Mouse (Mus musculus): Measurements from ENCODE around the gene Apeh. TPM values are rescaled to one million over a fixed set of nuclear protein-coding genes. Genes with fewer than 3 reads are reported as not detected.

The Apeh gene
- polyA plus RNA-seq, 1 experiment from 2014 or later, result 35.4 TPM

GRCm38 (mm10) chr9:108048566-108048955 lies 45.8 kb downstream of the Apeh start:
- peak overlapping the region; percentile 74 for H3K4me2 ChIP-seq (replicated peaks; ENCODE audit: low read depth)
- under 1% methylated on average over 18 of the region's 19 CpGs for WGBS
- ATAC-seq (ENCODE audit: low FRiP score, low TSS enrichment) (peak; percentile 11; the same call in 1 of the 2 replicates), DNase-seq (ENCODE audit: low spot score) (no peak)
- no peaks in the 10 kb centered on the region for H3K9me3 ChIP-seq (ENCODE audit: control insufficient read depth, low read length)
- H3K27me3 ChIP-seq (ENCODE audit: control insufficient read depth, insufficient read depth, low read length), result no peaks in the 10 kb centered on the region
- TF ChIP-seq EP300 (optimal IDR thresholded peaks at IDR 0.05), result no peak
- H3K4me1 ChIP-seq (replicated peaks; ENCODE audit: control insufficient read depth, insufficient read depth), result 0 out of 2 replicates have a peak, but pooled peaks cover 4% of the 10 kb centered on the region
- H3K27ac ChIP-seq (replicated peaks), result peak overlapping the region; percentile 83
- peak overlapping the region; percentile 50 for H3K9ac ChIP-seq (ENCODE audit: low read length)
- H3K36me3 ChIP-seq (ENCODE audit: control insufficient read depth, insufficient read depth, low read length), result peaks cover 25% of the 10 kb centered on the region
- peak overlapping the region; percentile 79 for H3K4me3 ChIP-seq (ENCODE audit: low read depth, low read length)

DNA sequence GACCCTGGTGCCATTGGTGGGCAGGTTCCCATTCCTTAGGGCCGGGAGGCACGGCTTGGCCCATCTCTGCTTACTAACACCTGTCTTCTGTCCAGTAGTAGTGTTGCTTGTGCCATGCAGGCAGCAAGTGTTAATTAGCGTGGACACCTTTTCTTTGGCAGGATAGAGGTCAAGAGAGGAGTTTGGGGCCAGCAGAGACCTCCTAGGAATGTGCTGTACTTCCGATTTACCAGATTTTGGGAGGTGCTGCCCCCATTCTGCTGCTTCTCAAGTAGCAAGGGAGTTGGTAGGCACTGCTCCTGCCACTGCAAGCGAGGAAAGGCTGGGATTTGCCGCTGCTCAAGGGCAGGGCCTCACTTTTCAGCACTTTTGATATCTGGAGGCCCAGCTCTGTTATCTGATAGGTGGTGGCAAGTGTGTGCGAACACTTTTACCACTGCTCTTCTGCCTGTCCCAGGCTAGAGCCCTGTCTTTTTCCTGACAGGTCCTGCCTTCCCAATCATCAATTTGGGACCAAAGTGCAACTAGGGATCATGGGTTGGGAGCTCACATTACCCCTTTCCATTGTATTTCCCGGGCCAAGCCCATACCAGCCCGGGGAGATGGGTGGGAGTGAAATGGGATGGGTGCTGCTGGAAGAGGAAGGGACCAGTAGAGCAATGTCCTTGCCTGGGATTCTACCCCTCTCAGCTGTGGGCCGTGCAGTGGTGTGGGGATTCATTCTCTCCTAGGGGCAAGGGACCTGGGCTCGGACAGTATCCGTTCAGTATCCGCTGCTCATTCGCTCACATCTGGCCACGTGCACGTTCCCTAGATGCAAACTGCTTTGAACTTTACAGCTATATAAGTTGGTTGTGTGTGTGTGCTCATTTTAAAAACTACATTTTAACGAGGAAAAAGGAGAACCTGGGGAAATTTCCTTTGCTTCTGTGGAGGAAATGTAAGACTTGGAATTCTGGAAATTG lies 46.5 kb downstream of the Apeh start:
- Histone ChIP-seq H3K27ac (replicated peaks) (peak overlapping the region; percentile 83), H3K9me3 (ENCODE audit: control insufficient read depth, low read length) (no peaks in the 10 kb centered on the region), H3K36me3 (ENCODE audit: control insufficient read depth, insufficient read depth, low read length) (peaks cover 25% of the 10 kb centered on the region), H3K9ac (ENCODE audit: low read length) (peak overlapping the region; percentile 50), H3K4me1 (replicated peaks; ENCODE audit: control insufficient read depth, insufficient read depth) (no peaks in the 10 kb centered on the region), H3K4me2 (replicated peaks; ENCODE audit: low read depth) (peak overlapping the region; percentile 74), H3K4me3 (ENCODE audit: low read depth, low read length) (peak overlapping the region; percentile 79; the same call in 1 of the 2 replicates), H3K27me3 (ENCODE audit: control insufficient read depth, insufficient read depth, low read length) (no peaks in the 10 kb centered on the region)
- DNase-seq (ENCODE audit: low spot score) (no peak), ATAC-seq (ENCODE audit: low FRiP score, low TSS enrichment) (no peak)
- WGBS, result 48% methylated on average over 17 of the region's 17 CpGs
- TF ChIP-seq CTCF (IDR thresholded peaks at IDR 0.05; ENCODE audit: low read depth) (no peak), EP300 (optimal IDR thresholded peaks at IDR 0.05) (no peak)

DNA sequence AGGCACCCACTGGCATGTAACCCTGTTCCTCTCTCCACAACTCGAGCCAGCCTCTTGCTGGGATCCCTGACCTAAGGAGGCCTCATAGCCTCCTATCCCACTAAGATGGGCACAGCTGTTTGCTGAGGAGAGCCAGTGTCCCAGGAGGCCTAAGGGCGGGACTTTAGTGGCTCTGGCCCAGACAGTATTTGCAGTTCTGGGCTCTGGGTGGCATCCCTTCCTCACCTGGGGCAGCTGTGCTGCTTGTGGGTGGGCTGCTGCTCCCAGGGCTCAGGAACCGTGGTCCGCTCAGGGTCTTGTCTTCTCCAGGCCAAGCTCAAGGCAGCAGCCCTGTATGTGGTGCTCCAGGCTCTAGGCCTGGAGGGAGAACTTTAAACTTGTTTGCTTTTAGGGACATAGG lies 47.8 kb downstream of the Apeh start:
- WGBS, result 88% methylated on average over 4 of the region's 4 CpGs

DNA sequence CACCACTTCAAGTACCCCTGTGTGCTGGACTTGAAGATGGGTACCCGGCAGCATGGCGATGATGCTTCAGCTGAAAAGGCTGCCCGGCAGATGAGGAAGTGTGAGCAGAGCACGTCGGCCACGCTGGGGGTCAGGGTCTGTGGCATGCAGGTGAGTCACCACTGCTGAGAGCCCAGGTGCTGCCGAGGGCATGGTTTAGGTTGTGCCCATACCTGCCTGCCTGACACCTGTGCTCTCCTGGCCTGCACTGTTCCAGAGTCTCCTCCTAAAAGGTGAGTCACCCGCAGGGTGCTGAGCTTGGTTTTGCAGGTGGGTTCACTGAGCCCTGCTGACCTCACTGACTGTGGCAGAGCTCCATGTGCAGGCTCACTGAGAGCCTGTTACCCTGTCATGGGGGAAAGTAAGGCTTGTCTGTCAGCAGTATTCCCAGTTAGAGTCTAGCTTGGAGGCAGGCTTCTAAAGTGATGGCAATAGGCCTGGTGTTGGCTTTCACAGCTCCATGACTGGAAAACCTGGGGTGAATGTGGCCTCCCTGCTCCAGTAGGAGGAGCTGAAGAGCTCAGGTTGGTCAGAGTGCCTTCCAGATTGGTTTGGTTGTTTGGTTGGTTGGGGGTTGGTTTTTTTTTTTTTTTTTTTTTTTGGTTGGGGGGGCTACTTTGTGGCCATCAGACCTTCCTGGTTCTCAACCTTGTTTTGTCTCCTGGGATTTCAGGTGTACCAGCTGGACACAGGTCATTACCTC lies 49.5 kb downstream of the Apeh start:
- H3K4me1 ChIP-seq (replicated peaks; ENCODE audit: control insufficient read depth, insufficient read depth), result no peaks in the 10 kb centered on the region
- no peak overlapping the region for H3K4me3 ChIP-seq (ENCODE audit: low read depth, low read length)
- H3K27ac ChIP-seq (replicated peaks), result no peak overlapping the region
- H3K27me3 ChIP-seq (ENCODE audit: control insufficient read depth, insufficient read depth, low read length), result no peaks in the 10 kb centered on the region
- H3K9ac ChIP-seq (ENCODE audit: low read length), result no peak overlapping the region
- no peak for TF ChIP-seq EP300 (optimal IDR thresholded peaks at IDR 0.05)
- TF ChIP-seq CTCF (IDR thresholded peaks at IDR 0.05; ENCODE audit: low read depth), result peak; percentile 44
- peaks cover 25% of the 10 kb centered on the region for H3K36me3 ChIP-seq (ENCODE audit: control insufficient read depth, insufficient read depth, low read length)
- no peaks in the 10 kb centered on the region for H3K9me3 ChIP-seq (ENCODE audit: control insufficient read depth, low read length)
- 72% methylated on average over 8 of the region's 8 CpGs for WGBS
- no peak overlapping the region for H3K4me2 ChIP-seq (replicated peaks; ENCODE audit: low read depth)
- DNase-seq (ENCODE audit: low spot score) (no peak), ATAC-seq (ENCODE audit: low FRiP score, low TSS enrichment) (no peak)

More for the DNA sequence above, 47.8 kb downstream of the Apeh start:
- DNase-seq (ENCODE audit: low spot score), result no peak
- ATAC-seq (ENCODE audit: low FRiP score, low TSS enrichment), result no peak
- H3K4me1 ChIP-seq (replicated peaks; ENCODE audit: control insufficient read depth, insufficient read depth), result no peaks in the 10 kb centered on the region
- no peaks in the 10 kb centered on the region for H3K9me3 ChIP-seq (ENCODE audit: control insufficient read depth, low read length)
- no peak overlapping the region for H3K4me3 ChIP-seq (ENCODE audit: low read depth, low read length)
- no peak overlapping the region for H3K4me2 ChIP-seq (replicated peaks; ENCODE audit: low read depth)
- peaks cover 24% of the 10 kb centered on the region for H3K36me3 ChIP-seq (ENCODE audit: control insufficient read depth, insufficient read depth, low read length)
- H3K27me3 ChIP-seq (ENCODE audit: control insufficient read depth, insufficient read depth, low read length), result no peaks in the 10 kb centered on the region
- H3K9ac ChIP-seq (ENCODE audit: low read length), result no peak overlapping the region
- TF ChIP-seq EP300 (optimal IDR thresholded peaks at IDR 0.05), result no peak
- TF ChIP-seq CTCF (IDR thresholded peaks at IDR 0.05; ENCODE audit: low read depth), result no peak
- H3K27ac ChIP-seq (replicated peaks), result no peak overlapping the region

Small RNA genes within 50 kb of the gene (microRNA-seq; reads per million reads assigned to microRNA genes)
- gene Gm47303 (not detected), gene Mir7088 (not detected)

Other genes with a start within 250 kb of the Apeh start
- gene Rbm6, start 221.4 kb downstream of the Apeh start, polyA plus RNA-seq (2015; fragmentation: Nextera tagmentation; extraction: Ambion mirVana), result 25.3 and 25.6 TPM in 2 replicates
- 22.9 and 23.6 TPM in 2 replicates for gene Mon1a, start 206.5 kb downstream of the Apeh start, polyA plus RNA-seq (2015; fragmentation: Nextera tagmentation; extraction: Ambion mirVana)
- gene Mst1r, start 187.7 kb downstream of the Apeh start, polyA plus RNA-seq (2015; fragmentation: Nextera tagmentation; extraction: Ambion mirVana), result 10.4 and 10.6 TPM in 2 replicates
- gene Actl11, start 166.1 kb downstream of the Apeh start, polyA plus RNA-seq (2015; fragmentation: Nextera tagmentation; extraction: Ambion mirVana), result not detected in 2 replicates
- 0.62 and 0.94 TPM in 2 replicates for gene Camkv, start 158.9 kb downstream of the Apeh start, polyA plus RNA-seq (2015; fragmentation: Nextera tagmentation; extraction: Ambion mirVana)
- gene Traip, start 144.5 kb downstream of the Apeh start, polyA plus RNA-seq (2015; fragmentation: Nextera tagmentation; extraction: Ambion mirVana), result 4.8 and 5.7 TPM in 2 replicates
- 24.7 and 28.9 TPM in 2 replicates for gene Uba7, start 119.1 kb downstream of the Apeh start, polyA plus RNA-seq (2015; fragmentation: Nextera tagmentation; extraction: Ambion mirVana)
- gene Gm20661, start 111.5 kb downstream of the Apeh start, polyA plus RNA-seq (2015; fragmentation: Nextera tagmentation; extraction: Ambion mirVana), result 0.69 and 0.87 TPM in 2 replicates
- 25.9 and 27.6 TPM in 2 replicates for gene Inka1, start 108.7 kb downstream of the Apeh start, polyA plus RNA-seq (2015; fragmentation: Nextera tagmentation; extraction: Ambion mirVana)
- 1.3 and 2.0 TPM in 2 replicates for gene Cdhr4, start 102.1 kb downstream of the Apeh start, polyA plus RNA-seq (2015; fragmentation: Nextera tagmentation; extraction: Ambion mirVana)
- 0.18 TPM in 1 of 2 replicates, not detected in the other for gene Gm20662, start 98.3 kb downstream of the Apeh start, polyA plus RNA-seq (2015; fragmentation: Nextera tagmentation; extraction: Ambion mirVana)
- gene Ip6k1, start 92.1 kb downstream of the Apeh start, polyA plus RNA-seq (2015; fragmentation: Nextera tagmentation; extraction: Ambion mirVana), result 24.0 and 26.3 TPM in 2 replicates
- 48.5 and 49.5 TPM in 2 replicates for gene Gmppb, start 45.4 kb downstream of the Apeh start, polyA plus RNA-seq (2015; fragmentation: Nextera tagmentation; extraction: Ambion mirVana)
- gene Amigo3, start 41.4 kb downstream of the Apeh start, polyA plus RNA-seq (2015; fragmentation: Nextera tagmentation; extraction: Ambion mirVana), result 2.8 and 2.9 TPM in 2 replicates
- 4.4 and 4.8 TPM in 2 replicates for gene Mst1, start 14.2 kb downstream of the Apeh start, polyA plus RNA-seq (2015; fragmentation: Nextera tagmentation; extraction: Ambion mirVana)
- 13.8 and 15.7 TPM in 2 replicates for gene Rnf123, start 11.3 kb downstream of the Apeh start, polyA plus RNA-seq (2015; fragmentation: Nextera tagmentation; extraction: Ambion mirVana)
- gene Bsn, start 95.8 kb upstream of the Apeh start, polyA plus RNA-seq (2015; fragmentation: Nextera tagmentation; extraction: Ambion mirVana), result 1.6 and 2.0 TPM in 2 replicates
- 52.7 and 59.2 TPM in 2 replicates for gene Dag1, start 169.4 kb upstream of the Apeh start, polyA plus RNA-seq (2015; fragmentation: Nextera tagmentation; extraction: Ambion mirVana)
- gene Nicn1, start 195.8 kb upstream of the Apeh start, polyA plus RNA-seq (2015; fragmentation: Nextera tagmentation; extraction: Ambion mirVana), result 17.3 and 20.3 TPM in 2 replicates
- 10.5 and 11.6 TPM in 2 replicates for gene Amt, start 202.2 kb upstream of the Apeh start, polyA plus RNA-seq (2015; fragmentation: Nextera tagmentation; extraction: Ambion mirVana)
- gene Rhoa, start 211.5 kb upstream of the Apeh start, polyA plus RNA-seq (2015; fragmentation: Nextera tagmentation; extraction: Ambion mirVana), result 363 and 370 TPM in 2 replicates
- gene Tcta, start 211.6 kb upstream of the Apeh start, polyA plus RNA-seq (2015; fragmentation: Nextera tagmentation; extraction: Ambion mirVana), result 58.2 and 61.4 TPM in 2 replicates
- gene Gpx1, start 244.3 kb upstream of the Apeh start, polyA plus RNA-seq (2015; fragmentation: Nextera tagmentation; extraction: Ambion mirVana), result 1,072 and 1,116 TPM in 2 replicates

All from stomach, postnatal 0 days (tissue).